Mouse (Mus musculus) CD8-positive naive resting alpha-beta T cell, adult 2 months (primary cell): ENCODE results near the gene 4933407L21Rik.

Experiments
- DNase-seq, 2 experiments: peaks; one replicate each; pipeline ENCODE4 v3.0.0; 2022; ENCODE audit warnings: low read depth in 2 of 2, low spot score in 2 of 2

Gene 4933407L21Rik

DNA sequence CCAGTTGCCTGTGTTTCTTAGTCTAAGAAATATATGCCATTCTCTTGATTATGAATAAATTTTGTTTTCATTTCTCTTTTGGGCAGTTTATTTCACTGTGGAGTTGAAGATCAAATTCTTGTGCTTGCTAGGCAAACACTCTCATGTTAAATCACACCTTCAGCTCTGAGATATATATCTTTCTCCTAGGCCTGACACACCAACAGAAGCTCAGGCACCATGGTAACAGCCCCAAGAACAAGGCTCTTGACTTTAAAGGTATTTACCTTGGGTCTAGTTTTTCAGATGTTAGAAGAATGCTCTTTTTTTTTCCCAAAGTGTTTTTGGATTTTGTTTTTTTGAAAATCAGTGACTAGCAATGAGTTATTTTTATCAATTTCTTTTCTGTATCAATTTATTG is 12.4 kb upstream of the 4933407L21Rik start:
- no peak for DNase-seq

DNA sequence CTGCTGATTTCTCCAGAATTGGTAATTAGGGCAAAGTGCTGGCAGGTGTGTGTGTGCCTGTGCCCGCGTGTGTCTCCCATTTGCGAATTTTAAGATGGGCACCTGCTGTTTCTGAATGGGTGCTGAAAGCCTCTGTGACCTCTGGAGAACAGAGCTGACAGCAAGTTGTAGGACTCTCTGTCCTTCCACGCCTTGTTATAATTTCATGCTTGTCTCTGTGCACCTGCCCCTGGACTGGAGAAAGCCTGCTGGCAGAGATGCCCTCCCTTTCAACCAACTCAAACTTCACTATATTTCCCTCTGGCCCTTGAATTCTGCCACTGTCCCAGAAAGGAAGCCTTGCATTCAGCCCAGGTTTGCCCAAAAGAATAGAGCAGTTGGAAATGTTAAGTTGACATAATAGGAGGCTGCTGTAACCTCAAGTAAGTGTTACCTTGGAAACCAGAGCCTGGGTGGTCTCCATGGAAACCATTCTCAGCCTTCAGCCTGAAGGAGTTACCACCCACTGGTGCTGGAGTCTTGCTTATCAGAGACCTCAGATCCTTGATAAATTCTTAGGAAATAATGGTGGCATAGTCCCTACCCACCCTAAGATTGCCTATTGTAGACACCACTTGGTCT is 11.3 kb upstream of the 4933407L21Rik start:
- DNase-seq, result no peak

DNA sequence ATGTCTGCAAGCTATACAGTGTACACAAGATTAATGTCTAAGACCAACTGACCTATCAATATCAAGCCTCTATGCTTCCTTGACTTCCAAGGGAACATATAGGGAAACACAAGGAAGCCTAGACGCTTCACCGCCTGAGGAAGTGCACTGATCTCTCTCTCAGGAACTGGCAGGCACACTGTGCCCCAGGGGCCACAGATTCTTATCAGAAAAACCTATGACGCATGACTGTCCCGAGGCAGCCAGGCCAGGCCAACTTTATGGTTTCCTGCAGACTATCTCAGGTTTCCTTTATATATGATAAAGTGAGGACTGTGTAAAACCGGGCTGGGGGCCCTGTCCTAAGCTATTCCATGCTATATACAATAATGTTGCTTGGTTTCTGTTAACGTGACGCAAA is 8.7 kb upstream of the 4933407L21Rik start:
- DNase-seq, result no peak

- DNase-seq, result no peak
Measured at GRCm38 (mm10) chr1:85921725-85922124, 6.6 kb upstream of the 4933407L21Rik start.

DNA sequence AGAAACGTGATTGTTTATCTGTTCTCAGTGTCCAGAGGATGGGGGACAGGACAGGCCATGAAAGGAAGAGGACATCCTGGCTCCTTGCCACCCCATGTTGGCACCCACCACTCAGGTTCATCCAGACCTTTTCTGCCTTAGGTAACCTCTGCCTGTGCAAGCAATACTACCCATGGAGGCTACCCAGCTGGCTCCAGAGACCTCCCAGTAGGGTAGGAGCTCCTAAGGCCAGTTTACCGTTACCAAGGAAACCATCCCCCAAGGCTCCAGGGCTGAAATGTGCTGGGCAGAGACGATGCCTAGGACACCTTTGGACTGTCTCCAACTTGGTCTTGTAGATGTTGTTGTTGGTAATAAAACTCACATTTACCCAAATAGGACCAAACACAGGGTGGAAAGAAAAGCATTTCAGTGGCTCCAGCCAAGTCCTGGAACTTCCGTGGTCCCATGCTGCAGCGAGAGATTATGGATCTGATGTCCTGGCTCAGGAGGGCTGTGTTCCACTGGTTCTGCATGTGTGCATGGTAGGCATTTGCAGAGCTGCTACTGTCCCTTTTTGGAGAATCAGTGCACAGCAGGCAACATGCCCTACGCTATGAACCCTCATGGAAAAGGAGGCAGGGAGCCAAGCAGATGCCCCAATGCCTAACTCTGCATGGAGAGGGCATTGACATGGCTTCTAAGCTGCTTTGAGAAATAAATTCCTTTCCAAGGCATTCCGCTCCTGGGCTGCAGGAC is 6.0 kb upstream of the 4933407L21Rik start:
- DNase-seq, result no peak

- no peak for DNase-seq
Measured at GRCm38 (mm10) chr1:85922865-85923211, 5.4 kb upstream of the 4933407L21Rik start.

DNA sequence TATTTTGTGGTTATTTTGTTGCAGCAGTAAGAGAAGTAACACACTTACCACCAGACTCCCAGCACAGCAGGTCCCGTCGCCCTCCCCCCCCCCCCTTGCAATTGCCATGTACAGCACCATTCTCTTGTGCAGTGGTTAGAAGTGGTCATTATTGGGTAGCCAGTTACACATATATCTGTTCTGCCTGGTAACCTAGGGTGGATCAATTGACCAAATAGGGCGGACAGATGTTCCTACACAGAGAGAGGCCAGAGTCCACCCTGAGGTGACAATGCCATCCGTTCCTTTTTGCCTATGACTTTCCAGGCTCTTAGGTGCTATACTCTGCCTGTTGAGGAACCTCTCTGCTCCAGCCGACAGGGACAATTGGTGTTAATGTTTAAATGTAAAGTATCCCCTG is 3.1 kb upstream of the 4933407L21Rik start:
- DNase-seq, result no peak

GRCm38 (mm10) chr1:85928688-85929065 is 394 bp downstream of the 4933407L21Rik start:
- DNase-seq, result no peak

DNA sequence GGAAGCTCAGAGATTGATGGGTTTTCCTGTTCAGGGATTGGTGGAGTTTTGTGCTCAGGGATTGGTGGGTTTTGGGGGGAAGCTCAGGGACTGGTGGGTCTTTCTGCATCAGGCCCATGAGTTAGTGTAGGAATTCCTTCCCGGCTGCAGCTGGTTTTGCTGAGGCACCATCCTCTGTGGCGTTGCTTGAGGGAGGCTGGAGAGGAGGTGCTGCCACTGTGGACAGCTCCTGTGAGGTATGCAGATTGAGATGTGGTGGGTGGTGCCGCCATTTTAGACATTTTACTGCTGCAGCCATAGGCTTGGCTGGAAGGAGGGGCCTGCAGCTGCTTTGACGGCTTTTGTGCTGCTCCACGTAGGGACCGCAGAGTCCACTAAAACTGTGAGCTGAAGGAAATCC is 1.1 kb downstream of the 4933407L21Rik start:
- no peak for DNase-seq

DNA sequence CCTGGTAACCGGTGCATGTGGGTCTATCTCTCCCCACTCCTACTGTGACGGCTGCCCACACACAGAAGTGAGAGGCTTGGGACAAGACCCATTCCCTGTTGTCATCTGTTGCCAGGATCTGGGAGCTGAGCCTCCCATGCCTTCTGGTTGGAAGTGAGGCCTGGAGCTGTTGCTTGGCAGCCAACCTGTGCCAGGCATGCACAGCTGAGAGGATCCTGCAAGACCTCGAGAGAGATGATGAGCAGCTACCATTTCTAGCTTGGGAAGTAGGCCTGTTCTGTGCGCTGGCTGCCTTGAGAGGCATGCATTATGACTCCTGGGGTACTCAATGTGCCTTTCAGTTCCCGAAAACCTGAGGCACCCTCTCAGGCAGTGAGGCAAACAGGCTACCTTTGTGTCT is 2.9 kb downstream of the 4933407L21Rik start:
- DNase-seq, result no peak

GRCm38 (mm10) chr1:85933226-85933625 is 4.9 kb downstream of the 4933407L21Rik start:
- no peak for DNase-seq

DNA sequence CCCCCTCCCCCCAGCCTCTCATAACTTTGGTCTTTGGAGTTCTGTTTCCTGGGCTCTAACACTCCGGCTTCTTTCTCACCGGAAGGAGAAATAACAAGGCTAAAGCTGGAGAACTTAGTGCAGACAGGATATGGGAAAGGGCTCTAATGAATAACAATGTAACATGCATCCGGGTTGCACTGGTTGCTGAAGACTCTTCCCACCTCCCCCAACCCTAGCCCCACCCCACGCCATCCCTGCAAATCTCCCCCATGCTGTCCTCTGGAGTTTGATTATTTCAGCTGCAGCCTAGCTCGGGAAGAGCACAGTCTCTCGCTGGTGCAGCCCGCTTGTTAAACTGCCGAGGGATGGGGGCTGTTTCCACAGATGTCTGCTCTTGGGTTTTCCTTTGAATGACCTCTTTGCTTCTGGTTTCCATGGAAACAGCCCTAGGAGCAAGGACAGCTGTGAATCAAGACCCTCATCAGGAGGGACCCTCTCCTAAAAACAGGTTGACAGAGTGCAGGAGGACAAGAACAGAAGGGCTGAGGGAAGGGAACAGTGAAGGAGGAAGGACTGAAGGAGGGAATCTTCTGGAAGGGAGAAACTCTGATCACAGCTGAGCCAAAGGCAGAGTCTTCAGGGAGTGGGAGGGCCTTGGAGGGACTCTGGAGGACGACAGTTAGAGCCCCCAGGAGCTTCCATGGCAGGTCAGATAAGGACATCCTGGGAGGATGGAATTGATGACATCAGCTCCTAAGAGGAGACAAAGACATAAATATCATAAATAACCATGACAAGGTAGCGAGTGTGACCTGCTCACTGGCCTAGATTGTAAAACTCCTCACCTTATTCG is 5.6 kb downstream of the 4933407L21Rik start:
- no peak for DNase-seq

- no peak for DNase-seq
Measured at GRCm38 (mm10) chr1:85934560-85934959, 6.3 kb downstream of the 4933407L21Rik start.

GRCm38 (mm10) chr1:85935148-85935852 is 7.0 kb downstream of the 4933407L21Rik start:
- peak; percentile 61 to 75 for DNase-seq

- DNase-seq, result no peak
Measured at GRCm38 (mm10) chr1:85936265-85936664, 8.0 kb downstream of the 4933407L21Rik start.

DNA sequence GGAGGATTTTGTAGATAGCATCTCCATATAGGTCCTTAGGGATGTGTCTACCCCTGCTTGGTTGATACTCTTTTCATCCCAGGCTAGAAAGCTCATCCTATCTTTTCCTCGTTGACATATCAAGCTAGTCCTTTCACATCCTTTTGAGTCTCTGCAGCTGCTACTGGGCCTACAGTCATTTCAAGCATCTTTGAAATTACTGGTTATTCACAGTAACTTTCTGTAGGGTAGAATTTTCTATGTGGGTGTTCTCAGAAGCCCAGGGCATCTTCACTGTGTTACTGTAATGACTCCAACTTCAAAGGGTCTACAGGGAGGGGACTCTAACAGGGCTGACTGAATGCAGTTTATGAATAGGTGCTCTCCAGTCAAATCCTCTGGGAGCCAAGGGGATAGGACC is 9.0 kb downstream of the 4933407L21Rik start:
- DNase-seq, result no peak

DNA sequence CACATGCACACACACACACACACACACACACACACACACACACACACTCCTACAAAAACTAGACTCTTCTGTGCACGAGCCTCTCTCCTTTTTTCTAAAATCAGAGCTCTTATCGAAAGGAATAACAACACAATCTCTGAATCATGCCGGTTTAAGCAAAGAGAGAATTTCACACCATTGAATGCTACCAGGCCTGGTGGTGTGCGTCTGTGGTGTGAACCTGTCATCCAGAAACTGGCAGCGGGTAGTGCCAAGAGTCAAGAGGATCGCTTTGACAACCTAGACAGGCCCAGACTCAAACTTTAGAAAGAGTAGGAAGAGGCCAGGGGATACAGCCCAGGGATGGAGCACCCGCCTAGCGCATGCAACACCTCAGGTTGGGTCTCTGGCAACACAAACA is 14.0 kb downstream of the 4933407L21Rik start:
- DNase-seq, result no peak

DNA sequence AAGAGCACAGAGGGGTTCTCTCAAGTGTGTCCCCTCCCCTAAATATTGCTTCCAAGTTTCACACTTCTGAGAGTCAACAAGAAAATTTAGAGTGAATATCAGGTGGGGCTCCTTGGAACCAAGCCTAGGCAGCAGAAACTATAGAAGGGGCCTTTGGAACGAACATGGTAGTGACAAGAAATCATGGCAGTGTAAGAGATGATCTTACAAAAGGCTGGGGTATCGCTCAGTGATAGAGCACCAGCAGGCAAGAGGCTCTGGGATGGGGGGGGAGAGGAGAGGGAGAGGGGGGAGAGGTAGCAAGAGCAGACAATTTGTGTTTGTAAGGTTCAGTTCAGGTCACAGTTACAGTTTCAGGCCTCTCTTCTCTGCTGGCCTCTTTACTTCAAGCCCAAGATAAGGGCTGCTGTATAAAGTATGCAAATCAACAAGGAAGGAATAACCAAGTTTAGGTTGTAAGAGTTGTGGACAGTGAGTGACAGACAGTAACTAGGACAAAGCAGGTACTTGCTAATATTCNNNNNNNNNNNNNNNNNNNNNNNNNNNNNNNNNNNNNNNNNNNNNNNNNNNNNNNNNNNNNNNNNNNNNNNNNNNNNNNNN is 20.9 kb downstream of the 4933407L21Rik start:
- no peak for DNase-seq

DNA sequence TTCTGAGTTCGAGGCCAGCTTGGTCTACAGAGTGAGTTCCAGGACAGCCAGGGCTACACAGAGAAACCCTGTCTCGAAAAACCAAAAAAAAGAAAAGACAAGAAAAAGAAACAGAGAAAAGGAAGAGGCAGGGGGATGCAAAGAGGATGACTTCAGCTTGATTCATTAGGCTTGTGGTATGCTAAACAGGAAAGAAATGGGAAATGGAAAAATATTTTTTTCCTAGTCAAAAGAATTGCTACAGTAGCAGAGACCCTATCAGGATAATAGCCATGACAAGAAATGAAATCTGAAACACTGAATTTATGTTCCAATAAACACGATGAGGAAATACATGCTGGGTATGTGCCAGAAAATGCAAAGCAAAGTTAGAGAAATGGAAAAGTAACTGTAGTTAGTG is 26.9 kb downstream of the 4933407L21Rik start:
- no peak for DNase-seq

DNA sequence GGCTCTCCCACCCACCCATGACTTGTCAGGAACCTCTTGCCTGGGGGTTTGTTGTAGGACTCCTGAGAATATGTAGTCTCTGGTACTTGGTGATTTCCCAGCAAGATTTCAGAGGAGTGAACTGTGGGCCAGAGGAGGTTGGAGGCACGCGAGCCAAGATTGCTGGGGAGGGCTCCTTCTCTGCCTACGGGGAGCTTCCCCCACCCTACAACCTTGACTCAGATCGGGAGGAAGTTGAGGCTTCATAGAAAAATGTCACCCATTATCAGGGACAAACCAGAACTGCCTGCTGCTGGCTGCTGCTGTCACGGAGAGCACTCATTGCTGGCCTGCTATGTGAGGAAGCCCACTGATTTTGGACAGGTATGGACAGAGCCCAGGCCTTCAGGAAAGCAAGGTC is 29.0 kb downstream of the 4933407L21Rik start:
- DNase-seq, result no peak

DNA sequence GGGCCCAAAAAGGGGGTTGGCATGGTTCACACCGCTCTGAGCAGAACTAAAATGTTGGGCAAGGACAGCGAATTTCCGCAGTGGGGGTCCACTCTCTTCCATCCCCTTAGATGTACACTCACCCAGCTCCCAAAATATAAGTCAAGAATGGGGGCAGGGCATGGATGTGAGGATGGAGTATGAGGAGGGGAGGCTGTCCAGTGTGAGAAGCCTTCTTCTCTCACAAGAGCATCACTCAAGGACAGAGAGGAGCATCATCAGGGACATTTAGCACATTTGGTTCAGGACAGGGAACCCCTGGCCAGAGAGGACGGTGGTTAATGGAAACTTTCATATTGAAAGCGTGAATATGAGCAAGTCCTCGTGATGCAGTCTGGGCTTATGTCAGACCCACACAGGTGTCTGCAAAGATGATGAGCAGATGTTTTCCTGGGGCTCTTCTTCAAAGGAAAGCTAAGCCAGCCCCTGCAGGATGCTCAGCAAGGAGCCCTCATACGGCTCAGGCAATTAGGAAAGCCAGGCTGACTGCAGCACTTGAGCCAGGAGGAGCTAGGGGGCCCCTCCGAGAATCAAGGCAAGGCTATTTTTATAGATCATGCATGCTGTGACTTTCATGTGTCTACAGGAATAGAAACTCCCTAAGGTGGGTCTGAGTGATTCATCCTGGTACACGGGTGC is 29.8 kb downstream of the 4933407L21Rik start:
- no peak for DNase-seq
